Mouse (Mus musculus) urinary bladder, postnatal 10 days (tissue): ENCODE results near the gene Asz1.

Experiments
- DNase-seq: peaks from one replicate; pipeline ENCODE4 v3.0.0; 2022; ENCODE audit warnings: low spot score

Asz1 gene

GRCm38 (mm10) chr6:18108934-18109333 is at the start of gene Asz1:
TSS of gene Asz1 (minus strand) at chr6:18109061.
- no peak for DNase-seq

- DNase-seq: no peak
Observed at GRCm38 (mm10) chr6:18153031-18153430, 44.2 kb upstream of the Asz1 start.

- DNase-seq: no peak
Observed at GRCm38 (mm10) chr6:18135246-18135645, 26.4 kb upstream of the Asz1 start.

- no peak for DNase-seq
Observed at GRCm38 (mm10) chr6:18128059-18128458, 19.2 kb upstream of the Asz1 start.

- DNase-seq: no peak
Observed at GRCm38 (mm10) chr6:18127206-18127983, 18.5 kb upstream of the Asz1 start.

- DNase-seq: no peak
Observed at GRCm38 (mm10) chr6:18096861-18097260, 12.0 kb downstream of the Asz1 start.

- no peak for DNase-seq
Observed at GRCm38 (mm10) chr6:18089098-18089497, 19.8 kb downstream of the Asz1 start.

- DNase-seq: no peak
Observed at GRCm38 (mm10) chr6:18087160-18087804, 21.6 kb downstream of the Asz1 start.

- DNase-seq: no peak
Observed at GRCm38 (mm10) chr6:18078615-18079014, 30.2 kb downstream of the Asz1 start.

- DNase-seq: no peak
Observed at GRCm38 (mm10) chr6:18076986-18077385, 31.9 kb downstream of the Asz1 start.

- DNase-seq: no peak
Observed at GRCm38 (mm10) chr6:18076577-18076976, 32.3 kb downstream of the Asz1 start.

- no peak for DNase-seq
Observed at GRCm38 (mm10) chr6:18057899-18058298, 51.0 kb downstream of the Asz1 start.

GRCm38 (mm10) chr6:18051702-18052101 is 57.2 kb downstream of the Asz1 start:
- no peak for DNase-seq

GRCm38 (mm10) chr6:18044299-18044698 is 64.6 kb downstream of the Asz1 start:
- DNase-seq: no peak

- DNase-seq: no peak
Observed at GRCm38 (mm10) chr6:18043172-18043571, 65.7 kb downstream of the Asz1 start.

- no peak for DNase-seq
Observed at GRCm38 (mm10) chr6:18032271-18032670, 76.6 kb downstream of the Asz1 start.

- DNase-seq: no peak
Observed at GRCm38 (mm10) chr6:18031509-18032010, 77.3 kb downstream of the Asz1 start.

GRCm38 (mm10) chr6:18030868-18031508 is 77.9 kb downstream of the Asz1 start:
- no peak for DNase-seq

GRCm38 (mm10) chr6:18029746-18030656 is 78.9 kb downstream of the Asz1 start, which contains the start of gene Wnt2:
TSS of gene Wnt2 (minus strand) at chr6:18030585.
- DNase-seq: no peak

- DNase-seq: no peak
Observed at GRCm38 (mm10) chr6:18024133-18024794, 84.6 kb downstream of the Asz1 start.

GRCm38 (mm10) chr6:18013346-18013745 is 95.5 kb downstream of the Asz1 start:
- no peak for DNase-seq
